Mouse (Mus musculus) lung, postnatal 25 days (tissue): ENCODE measurements around the gene Wdr20.
"Not testable (repeated sequence)": the region's sequence is repeated elsewhere in the genome, so short reads cannot be mapped to it uniquely, and the experiment has no call there.

ENCODE experiments used
- DNase-seq: peaks from one replicate; pipeline ENCODE4 v3.0.0; 2022; ENCODE audit warnings: low spot score

Gene Wdr20

DNA sequence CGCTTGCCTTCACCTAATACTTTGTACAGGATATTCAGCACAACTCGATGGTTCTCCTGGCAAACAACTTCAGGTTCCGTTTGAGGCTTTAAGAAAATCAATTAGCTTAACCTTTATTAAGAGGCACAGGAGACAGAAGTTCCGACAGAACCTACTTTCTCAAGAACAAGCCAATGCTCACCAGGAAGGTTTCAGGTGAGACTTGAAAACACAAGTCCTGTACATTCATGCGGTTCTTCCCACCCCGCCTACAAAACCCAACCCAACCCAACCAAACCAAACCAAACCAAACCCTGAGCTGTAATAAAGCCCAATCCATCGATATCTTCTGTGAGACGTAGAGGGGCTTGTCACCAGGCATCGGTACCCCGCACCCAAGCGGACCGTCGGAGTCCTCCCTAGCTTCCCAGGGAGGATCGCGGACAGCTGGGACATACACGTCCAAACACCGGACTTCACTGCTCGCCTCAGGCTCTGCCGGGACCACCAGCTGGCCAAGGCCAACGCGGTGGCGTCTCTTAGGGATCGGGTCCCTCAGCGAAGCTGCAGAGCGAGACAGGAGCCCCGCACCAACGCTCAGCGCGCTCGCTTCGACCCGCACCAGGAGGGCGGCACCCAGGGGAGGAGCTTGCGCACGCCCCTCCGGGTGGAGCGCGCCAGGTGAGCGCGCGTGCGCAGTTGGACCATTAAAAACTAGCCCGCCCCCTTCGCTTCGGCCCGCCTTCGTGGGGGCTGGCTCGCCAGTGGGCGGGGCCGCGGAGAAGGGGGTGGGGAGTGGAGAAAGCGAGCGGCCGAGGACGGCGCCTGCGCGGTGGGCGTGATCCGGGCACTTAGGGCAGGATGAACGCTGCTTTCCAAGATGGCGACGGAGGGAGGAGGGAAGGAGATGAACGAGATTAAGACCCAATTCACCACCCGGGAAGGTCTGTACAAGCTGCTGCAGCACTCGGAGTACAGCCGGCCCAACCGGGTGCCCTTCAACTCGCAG lies at the start of gene Wdr20:
TSS of gene Wdr20 (plus strand) at position 775 of the 988 bp plus-strand sequence.
- DNase-seq = peak; percentile 97

DNA sequence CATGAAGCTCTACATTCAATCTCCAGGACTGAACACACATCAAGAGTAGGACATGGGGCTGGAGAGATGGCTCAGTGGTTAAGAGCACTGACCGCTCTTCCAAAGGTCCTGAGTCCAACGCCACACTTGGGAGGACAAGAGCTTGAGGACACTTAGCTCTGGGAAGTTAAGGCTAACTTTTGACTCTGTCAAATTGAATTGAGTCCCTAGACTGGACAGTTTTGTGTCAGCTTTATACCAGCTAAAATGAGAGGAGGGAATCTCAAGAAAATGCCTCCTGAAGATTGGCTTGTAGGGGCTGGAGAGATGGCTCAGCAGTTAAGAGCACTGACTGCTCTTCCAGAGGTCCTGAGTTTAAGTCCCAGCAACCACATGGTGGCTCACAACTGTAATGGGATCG lies 48.8 kb upstream of the Wdr20 start:
- DNase-seq = not testable (repeated sequence)

- no peak for DNase-seq
Measured at GRCm38 (mm10) chr12:110689919-110690643, 47.7 kb upstream of the Wdr20 start.

DNA sequence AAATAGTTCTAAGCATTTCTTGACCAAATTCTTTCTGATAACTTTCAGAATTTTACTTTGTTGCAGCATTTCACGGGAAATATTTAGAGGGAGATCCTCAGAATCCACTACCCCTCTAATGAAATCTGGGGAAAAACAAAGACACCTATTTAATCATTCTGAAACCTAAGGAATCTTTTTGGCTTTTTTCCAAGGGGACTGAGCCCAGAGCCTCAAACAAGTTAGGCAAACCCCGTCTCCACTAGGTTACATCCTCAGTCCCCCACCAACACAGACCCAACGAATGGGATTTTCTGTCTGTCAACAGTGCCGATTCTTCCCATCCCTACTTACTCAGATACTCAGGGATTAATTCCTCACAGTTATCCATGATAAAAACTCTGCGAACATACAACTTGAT lies 44.4 kb upstream of the Wdr20 start:
- DNase-seq = not testable (repeated sequence)

DNA sequence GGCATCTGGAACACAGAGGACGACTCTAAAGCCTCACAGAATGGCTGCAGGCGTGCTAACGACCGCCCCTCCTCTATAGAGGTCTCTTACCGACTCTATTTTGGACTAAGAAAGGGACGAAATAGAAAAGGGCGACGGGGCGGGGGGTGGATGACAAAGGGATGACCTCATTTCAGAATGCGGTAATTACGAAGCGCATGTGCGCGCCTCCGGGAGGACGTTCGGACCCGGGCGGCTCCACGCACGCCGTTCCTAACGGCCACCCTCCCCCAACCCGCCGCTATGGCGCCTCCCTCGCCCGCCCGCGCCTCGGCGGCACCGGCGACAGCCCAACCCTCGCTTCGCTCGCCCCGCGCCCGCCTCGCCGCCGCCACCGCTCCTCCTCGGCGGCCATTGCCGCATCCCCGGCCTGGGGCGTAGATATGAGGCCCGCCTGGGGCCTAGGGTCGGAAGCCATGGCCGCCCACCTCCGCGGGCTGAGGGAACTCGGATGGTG lies 42.0 kb upstream of the Wdr20 start:
- peak; percentile 52 for DNase-seq

DNA sequence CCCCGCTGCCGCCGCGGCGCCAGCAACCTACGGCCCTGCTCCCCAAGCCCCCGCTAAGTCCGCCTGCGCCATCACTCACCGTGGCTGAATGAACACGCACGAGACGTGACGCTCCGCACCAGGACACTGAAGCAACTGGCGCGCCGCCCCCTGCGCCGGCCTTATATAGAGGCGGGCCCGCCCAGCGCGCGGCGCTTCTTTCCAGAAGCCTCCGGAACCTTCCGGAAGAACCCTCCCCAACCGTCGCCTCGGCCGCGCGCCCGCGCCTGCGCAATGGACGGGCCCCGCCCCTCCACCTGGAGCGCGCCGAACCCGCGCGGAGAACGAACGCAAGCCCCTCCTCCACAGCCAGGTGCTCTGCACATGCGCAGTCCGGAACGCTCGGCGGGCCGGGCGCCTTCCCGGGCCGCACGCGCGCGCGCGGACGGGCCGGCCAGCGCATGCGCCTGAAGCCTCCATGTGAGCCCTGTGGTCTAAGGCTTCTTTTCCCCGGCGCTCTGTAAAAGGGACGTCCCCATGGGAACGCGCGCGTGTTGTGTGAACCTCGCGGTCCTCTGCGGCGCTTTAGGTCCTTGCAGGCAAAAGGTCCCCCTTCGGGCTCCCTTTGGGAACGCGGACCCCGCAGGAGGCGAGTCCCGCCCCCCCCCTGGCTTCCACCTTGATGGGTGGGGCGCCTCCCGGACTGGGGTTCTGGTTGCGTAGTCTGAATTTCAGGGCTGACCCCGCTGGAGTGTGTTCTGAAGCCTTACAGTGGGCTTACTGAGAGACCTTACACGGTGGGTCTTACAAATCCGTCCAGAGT lies 41.4 kb upstream of the Wdr20 start:
- DNase-seq = peak; percentile 98

- no peak for DNase-seq
Measured at GRCm38 (mm10) chr12:110696975-110697400, 40.8 kb upstream of the Wdr20 start.

DNA sequence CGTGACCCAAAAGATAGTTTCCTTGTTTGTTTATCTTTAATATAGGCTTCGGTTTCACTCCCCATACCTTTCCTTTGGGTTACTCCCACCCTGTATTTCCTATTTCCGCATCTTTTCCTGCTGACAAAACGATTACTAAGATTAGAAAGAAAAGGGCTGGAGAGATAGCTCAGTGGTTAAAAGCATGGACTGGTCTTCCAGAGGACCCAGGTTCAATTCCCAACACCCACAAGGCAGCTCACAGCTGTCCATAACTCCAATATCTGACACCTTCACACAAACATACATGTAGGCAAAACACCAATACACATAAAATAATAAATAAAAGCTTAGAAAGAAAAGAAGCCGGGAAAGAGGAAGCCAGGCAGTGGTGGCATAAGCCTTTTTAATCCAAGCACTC lies 40.3 kb upstream of the Wdr20 start:
- no peak for DNase-seq

GRCm38 (mm10) chr12:110698080-110698479 lies 39.7 kb upstream of the Wdr20 start:
- DNase-seq = no peak

DNA sequence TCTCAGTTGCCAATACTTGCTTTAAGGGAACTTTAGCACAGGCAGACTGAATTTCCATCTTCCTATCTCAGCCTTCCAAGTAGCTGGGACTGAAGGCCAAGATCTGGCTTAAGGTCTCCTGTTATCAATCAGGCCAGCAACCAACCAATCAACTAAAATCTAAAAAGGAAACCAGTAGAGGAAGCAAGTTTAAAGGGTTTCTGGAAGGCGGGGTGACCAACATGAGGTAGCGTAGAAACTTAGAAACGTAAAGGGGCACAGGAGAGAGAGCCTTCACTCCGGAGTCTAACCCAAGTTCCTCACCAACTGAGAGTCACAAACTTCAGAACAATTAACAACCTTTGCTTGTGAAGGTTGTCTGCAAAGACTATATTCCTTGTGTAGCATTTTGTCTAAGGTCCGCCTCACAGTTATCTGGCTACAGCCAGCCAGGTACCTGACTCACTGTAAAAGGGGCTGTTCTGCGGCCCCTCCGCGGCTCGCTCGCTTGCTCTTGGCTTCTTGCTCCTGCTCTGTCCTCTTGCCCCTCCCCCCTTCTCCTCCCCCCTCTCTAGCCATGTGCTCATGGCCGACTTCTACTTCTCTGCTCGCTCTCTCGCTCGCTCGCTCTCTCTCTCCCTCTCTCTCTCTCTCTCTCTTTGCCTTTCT lies 39.1 kb upstream of the Wdr20 start:
- no peak for DNase-seq

GRCm38 (mm10) chr12:110699171-110699547 lies 38.6 kb upstream of the Wdr20 start:
- no peak for DNase-seq

- DNase-seq = no peak
Measured at GRCm38 (mm10) chr12:110700730-110701129, 37.0 kb upstream of the Wdr20 start.

DNA sequence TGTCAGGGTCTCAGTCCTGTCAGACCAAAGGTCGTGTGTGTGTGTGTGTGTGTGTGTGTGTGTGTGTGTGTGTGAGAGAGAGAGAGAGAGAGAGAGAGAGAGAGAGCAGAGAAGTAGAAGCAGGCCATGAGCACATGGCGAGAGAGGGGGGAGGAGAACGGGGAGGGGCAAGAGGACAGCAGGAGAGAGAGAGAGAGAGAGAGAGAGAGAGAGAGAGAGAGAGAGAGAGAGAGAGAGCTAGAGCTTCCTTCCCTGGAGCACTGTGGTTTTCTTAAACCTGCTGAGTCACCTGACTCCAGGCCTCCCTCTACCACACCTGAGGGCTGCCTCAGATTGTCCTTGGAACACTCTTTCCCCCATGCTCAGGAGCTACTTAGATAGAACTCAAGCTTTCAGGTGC lies 36.4 kb upstream of the Wdr20 start:
- DNase-seq = not testable (repeated sequence)

GRCm38 (mm10) chr12:110702556-110702955 lies 35.2 kb upstream of the Wdr20 start, which contains the start of gene Hsp90aa1:
Gene Hsp90aa1, minus strand, starts transcription at chr12:110702728.
- no peak for DNase-seq

DNA sequence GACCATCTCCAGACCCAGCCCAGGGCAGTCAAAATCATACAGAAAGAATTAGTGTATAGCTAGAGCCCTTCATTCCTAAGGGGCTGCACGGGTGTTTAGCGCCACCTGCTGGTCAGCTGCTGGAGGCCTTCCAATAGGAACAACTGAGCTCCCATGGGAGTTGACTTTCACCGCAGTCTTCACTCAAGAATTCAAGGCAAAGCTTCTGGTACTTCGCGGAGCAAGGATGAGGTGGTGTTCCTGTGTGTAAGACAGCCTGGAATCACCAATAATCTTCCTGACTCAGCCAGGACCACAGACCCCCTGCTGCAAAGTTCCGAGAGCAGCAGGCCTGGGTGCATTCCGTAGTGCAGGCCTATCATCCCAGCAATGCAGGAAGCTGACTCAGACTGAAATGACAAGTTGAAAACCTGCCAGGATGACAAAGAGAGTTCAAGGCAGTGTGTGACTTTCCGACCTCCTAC lies 34.7 kb upstream of the Wdr20 start:
- peak; percentile 83 for DNase-seq

DNA sequence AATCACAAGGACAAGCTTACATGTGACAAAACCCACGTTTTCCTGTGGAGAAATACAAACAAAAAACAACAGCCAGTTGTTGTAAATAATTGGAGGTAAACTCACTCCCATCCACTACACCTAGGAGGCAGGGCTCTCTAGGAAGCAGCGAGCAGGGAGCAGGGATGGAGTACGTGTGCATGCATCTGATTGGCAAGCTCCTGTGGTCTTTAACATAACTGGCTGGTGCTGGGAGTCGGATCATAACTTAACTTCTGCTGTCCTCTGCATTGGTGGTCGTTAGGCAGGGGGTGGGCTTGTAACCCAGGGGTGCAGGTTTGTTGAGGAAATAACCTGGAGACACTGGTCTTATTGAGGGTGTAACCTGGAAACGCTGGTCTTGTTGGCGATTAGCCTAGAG lies 34.1 kb upstream of the Wdr20 start:
- no peak for DNase-seq

- not testable (repeated sequence) for DNase-seq
Measured at GRCm38 (mm10) chr12:110705419-110705818, 32.3 kb upstream of the Wdr20 start.

GRCm38 (mm10) chr12:110706337-110707231 lies 31.2 kb upstream of the Wdr20 start:
- DNase-seq = peak; percentile 70

DNA sequence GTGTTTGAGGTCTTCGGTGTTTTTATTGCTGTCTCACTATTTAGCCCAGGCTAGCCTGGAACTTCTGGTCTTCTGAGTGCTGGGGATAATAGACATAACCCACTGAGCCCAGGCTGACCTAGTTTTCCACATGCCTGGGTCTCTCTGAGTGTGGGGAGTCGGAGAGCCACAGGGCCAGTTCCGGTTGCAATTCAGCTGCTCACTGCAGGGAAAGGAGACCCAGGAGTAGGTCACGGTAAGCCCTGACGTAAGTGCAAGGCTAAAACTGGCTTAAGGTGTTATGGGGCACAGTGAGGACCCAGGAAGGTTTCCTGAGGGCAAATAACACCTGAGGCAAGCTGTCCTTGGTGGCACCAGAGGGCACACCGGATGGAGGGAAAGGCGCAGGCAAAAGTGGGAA lies 30.3 kb upstream of the Wdr20 start:
- DNase-seq = no peak

GRCm38 (mm10) chr12:110711270-110711669 lies 26.5 kb upstream of the Wdr20 start:
- DNase-seq = no peak
